Mouse (Mus musculus) stomach, postnatal 0 days (tissue): Measurements from ENCODE around the gene Gm21119.
"Not testable (repeated sequence)": the region's sequence is repeated elsewhere in the genome, so short reads cannot be mapped to it uniquely, and the experiment has no call there.

ENCODE experiments used
- CTCF ChIP-seq: IDR thresholded peaks from 2 replicates; pipeline ENCODE4 v1.5.1; 2016; ENCODE audit warnings: antibody characterized with exemption, low read depth, mild to moderate bottlenecking, moderate library complexity
- EP300 ChIP-seq: optimal IDR thresholded peaks from 2 replicates; pipeline ENCODE3; 2016; ENCODE audit warnings: antibody characterized with exemption

DNA sequence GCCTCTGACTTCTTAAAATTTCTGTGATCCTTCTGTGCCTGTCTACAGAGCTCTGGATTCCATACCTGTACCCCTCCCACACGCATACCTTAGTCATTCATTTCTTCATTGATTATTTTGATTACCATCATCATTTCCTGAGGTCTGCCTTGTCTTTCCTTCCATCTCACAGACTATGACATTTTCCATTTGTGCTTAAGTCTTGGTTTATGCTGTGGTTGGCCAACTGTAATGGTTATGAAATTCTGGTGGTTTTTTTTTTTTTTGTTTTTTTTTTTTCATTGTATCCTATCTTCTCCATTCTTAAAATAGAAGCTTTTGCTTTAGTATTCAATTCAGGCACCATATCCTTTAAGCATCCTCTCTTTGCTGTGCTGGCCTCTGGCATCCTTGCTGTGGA, 48.0 kb upstream of the Gm21119 start:
- TF ChIP-seq CTCF, EP300: not testable (repeated sequence)
